Mouse (Mus musculus): ENCODE measurements around the gene Npff. TPM values are rescaled to one million over a fixed set of nuclear protein-coding genes. Genes with fewer than 3 reads are reported as not detected.

Gene Npff
- polyA plus RNA-seq, 1 experiment from 2014 or later = 2.4 TPM

DNA sequence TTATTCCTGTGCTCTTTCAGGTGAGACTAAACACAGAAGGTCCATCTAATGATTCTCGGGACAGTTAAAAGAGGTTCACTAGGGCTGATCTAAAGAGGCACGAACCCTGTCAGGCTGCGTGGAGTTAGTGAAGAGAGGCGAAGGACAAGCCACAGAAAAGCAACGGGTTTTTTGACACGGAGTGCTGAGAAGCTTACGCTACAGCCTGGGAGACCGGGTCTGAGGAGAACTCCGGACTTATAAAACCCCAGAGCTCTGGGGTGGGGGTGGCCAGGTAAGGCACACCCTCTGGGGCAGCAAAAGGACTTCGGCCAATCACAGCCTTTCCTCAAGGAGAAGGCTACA is 7.1 kb downstream of the Npff start:
- peaks cover 25% of the 10 kb centered on the region for H3K36me3 ChIP-seq
- under 1% methylated on average over 10 of the region's 10 CpGs for WGBS
- no peaks in the 10 kb centered on the region for H3K27me3 ChIP-seq (ENCODE audit: insufficient read depth, poor library complexity, severe bottlenecking)
- peak overlapping the region; percentile 99 for H3K27ac ChIP-seq
- H3K9me3 ChIP-seq = no peaks in the 10 kb centered on the region
- no peak for DNase-seq (ENCODE audit: low spot score)
- peak overlapping the region; percentile 73 for H3K4me3 ChIP-seq
- H3K4me1 ChIP-seq (replicated peaks) = peaks cover 57% of the 10 kb centered on the region

DNA sequence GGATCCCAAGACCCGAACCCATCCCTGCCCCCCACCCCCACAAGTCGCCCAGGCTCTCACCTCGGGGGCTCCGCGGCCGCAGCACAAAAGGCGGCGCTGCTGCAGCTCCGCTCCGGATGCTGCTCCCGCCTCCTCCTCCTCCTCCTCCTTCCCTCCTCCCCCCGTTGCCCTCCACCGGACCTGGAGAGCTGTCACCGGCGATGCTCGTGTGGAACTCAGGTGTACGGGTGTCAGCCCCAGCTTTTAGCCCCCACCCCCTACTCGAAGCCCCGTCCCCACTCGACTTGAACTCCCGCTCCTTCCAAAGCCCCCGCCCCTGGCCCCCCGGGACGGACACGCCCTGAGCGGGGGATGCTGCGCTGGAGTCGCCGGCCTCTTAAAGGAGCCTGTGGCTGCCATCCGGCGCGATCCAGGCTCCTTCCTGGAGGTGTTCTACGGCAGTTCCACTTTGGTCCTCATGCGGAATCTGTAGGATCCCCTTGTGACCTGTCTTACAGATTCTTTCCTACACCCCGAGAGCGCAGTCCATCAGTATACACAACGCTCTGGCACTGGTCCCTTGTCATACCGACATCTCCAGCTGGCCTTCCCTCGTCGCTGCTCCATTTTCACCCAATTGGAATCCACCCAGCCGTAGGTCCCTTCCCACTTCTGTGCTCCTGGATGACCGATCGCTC is 7.9 kb downstream of the Npff start, which contains the start of gene Map3k12:
Map3k12 (minus strand) TSS at position 337 of the 677 bp plus-strand sequence.
- Histone ChIP-seq H3K27ac (peak within 1 kb of the TSS; percentile 99), H3K4me3 (peak within 1 kb of the TSS; percentile 73), H3K9me3 (no peaks in the 10 kb centered on the region), H3K27me3 (ENCODE audit: insufficient read depth, poor library complexity, severe bottlenecking) (no peaks in the 10 kb centered on the region), H3K36me3 (peaks cover 18% of the 10 kb centered on the region), H3K4me1 (replicated peaks) (peaks cover 64% of the 10 kb centered on the region)
- peak; percentile 81 for DNase-seq (ENCODE audit: low spot score)
- WGBS = under 1% methylated on average over 43 of the region's 43 CpGs

GRCm38 (mm10) chr15:102516293-102516692 is 8.4 kb downstream of the Npff start:
- no peak for DNase-seq (ENCODE audit: low spot score)
- H3K36me3 ChIP-seq = peaks cover 12% of the 10 kb centered on the region
- H3K27me3 ChIP-seq (ENCODE audit: insufficient read depth, poor library complexity, severe bottlenecking) = no peaks in the 10 kb centered on the region
- WGBS = 1% methylated on average over 12 of the region's 12 CpGs
- H3K9me3 ChIP-seq = no peaks in the 10 kb centered on the region
- H3K4me3 ChIP-seq = peak overlapping the region; percentile 73
- peak overlapping the region; percentile 99 for H3K27ac ChIP-seq
- H3K4me1 ChIP-seq (replicated peaks) = peaks cover 70% of the 10 kb centered on the region

GRCm38 (mm10) chr15:102515791-102516190 is 9.0 kb downstream of the Npff start:
- 46% methylated on average over 4 of the region's 4 CpGs for WGBS
- DNase-seq (ENCODE audit: low spot score) = no peak
- Histone ChIP-seq H3K27ac (peak overlapping the region; percentile 99), H3K9me3 (no peaks in the 10 kb centered on the region), H3K4me3 (peak overlapping the region; percentile 73), H3K4me1 (replicated peaks) (peaks cover 74% of the 10 kb centered on the region), H3K27me3 (ENCODE audit: insufficient read depth, poor library complexity, severe bottlenecking) (no peaks in the 10 kb centered on the region), H3K36me3 (peaks cover 7% of the 10 kb centered on the region)

DNA sequence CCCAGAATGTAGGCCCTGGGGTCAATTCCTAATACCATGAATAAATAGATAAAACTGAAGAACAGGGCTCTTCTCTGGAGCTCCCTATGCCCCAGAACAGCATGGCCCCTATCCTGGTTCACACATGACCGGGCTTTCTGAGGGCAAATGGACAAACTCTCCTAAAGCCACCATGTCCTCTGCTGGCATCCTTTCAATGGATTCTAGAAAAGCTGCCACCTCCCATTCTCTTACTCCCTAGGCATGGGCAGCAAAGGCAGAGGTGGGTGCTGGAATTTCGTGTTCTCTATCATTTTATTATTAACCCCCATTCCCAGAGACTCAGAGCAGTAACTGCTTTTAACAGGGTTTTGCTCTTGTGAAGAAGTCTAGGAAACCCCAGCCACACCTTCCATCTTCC is 9.5 kb downstream of the Npff start:
- DNase-seq (ENCODE audit: low spot score) = no peak
- Histone ChIP-seq H3K4me1 (replicated peaks) (peaks cover 74% of the 10 kb centered on the region), H3K36me3 (peaks cover 2% of the 10 kb centered on the region; the same call in 1 of the 2 replicates), H3K4me3 (peak overlapping the region; percentile 73), H3K27me3 (ENCODE audit: insufficient read depth, poor library complexity, severe bottlenecking) (no peaks in the 10 kb centered on the region), H3K27ac (no peak overlapping the region), H3K9me3 (no peaks in the 10 kb centered on the region)
- WGBS = 96% methylated on average over 2 of the region's 2 CpGs

DNA sequence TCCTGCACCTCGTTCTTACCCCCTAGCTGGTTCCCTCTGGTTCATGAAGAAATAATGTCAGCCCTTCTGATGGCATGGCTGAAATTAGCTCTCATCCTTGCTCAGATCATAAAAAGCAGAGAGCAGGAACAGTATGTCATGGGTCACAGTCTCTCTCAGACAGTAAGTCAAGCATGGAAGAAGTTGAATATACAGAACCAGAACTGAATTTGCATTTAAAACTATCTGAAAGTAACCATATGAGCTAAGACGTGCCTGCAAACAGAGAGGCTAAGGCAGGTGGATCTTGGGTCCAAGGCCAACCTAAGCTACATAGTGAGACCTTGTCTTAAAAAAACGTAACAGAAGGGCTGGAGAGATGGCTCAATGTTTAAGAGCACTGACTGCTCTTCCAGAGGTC is 11.7 kb downstream of the Npff start:
- H3K27me3 ChIP-seq (ENCODE audit: insufficient read depth, poor library complexity, severe bottlenecking) = no peaks in the 10 kb centered on the region
- H3K4me1 ChIP-seq (replicated peaks) = peaks cover 68% of the 10 kb centered on the region

DNA sequence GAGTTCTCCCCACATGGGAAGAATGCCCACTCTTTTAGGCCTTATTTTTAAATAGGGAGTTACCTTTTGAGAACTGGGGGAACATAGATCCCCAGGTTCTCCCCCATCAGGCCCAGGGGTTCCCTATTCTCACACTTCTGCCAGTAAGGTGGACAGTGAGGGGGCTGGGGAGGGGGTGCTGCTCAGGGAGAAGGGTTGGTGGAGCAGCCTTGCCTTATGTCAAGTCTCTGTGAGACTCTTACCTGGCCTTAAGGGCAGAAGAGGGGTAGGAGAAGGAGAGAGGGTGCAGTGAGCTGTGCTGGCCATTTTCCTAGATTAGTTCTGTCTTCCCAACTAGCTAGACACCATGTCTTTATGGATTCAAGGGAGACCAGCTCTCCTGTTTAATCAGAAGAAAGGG is 12.3 kb downstream of the Npff start:
- no peak for DNase-seq (ENCODE audit: low spot score)
- H3K36me3 ChIP-seq = peaks cover 8% of the 10 kb centered on the region
- H3K4me3 ChIP-seq = peak overlapping the region; percentile 69; the same call in 1 of the 2 replicates
- no peaks in the 10 kb centered on the region for H3K27me3 ChIP-seq (ENCODE audit: insufficient read depth, poor library complexity, severe bottlenecking)
- H3K4me1 ChIP-seq (replicated peaks) = peaks cover 66% of the 10 kb centered on the region
- peak overlapping the region; percentile 91 for H3K27ac ChIP-seq
- no peaks in the 10 kb centered on the region for H3K9me3 ChIP-seq

More for the DNA sequence above, 11.7 kb downstream of the Npff start:
- peak overlapping the region; percentile 69; the same call in 1 of the 2 replicates for H3K4me3 ChIP-seq
- DNase-seq (ENCODE audit: low spot score) = no peak
- WGBS = 75% methylated on average over 3 of the region's 3 CpGs
- peaks cover 4% of the 10 kb centered on the region; the same call in 1 of the 2 replicates for H3K36me3 ChIP-seq
- H3K27ac ChIP-seq = peak overlapping the region; percentile 91; the same call in 1 of the 2 replicates
- H3K9me3 ChIP-seq = no peaks in the 10 kb centered on the region

GRCm38 (mm10) chr15:102512010-102512409 is 12.7 kb downstream of the Npff start:
- peak overlapping the region; percentile 69 for H3K4me3 ChIP-seq
- H3K4me1 ChIP-seq (replicated peaks) = peaks cover 61% of the 10 kb centered on the region
- 25% methylated on average over 5 of the region's 5 CpGs for WGBS
- peak overlapping the region; percentile 91 for H3K27ac ChIP-seq
- H3K27me3 ChIP-seq (ENCODE audit: insufficient read depth, poor library complexity, severe bottlenecking) = no peaks in the 10 kb centered on the region
- no peak for DNase-seq (ENCODE audit: low spot score)
- peaks cover 13% of the 10 kb centered on the region for H3K36me3 ChIP-seq
- H3K9me3 ChIP-seq = no peaks in the 10 kb centered on the region

- Histone ChIP-seq H3K9me3 (no peaks in the 10 kb centered on the region), H3K36me3 (peaks cover 16% of the 10 kb centered on the region), H3K27ac (peak overlapping the region; percentile 91), H3K27me3 (ENCODE audit: insufficient read depth, poor library complexity, severe bottlenecking) (no peaks in the 10 kb centered on the region), H3K4me1 (replicated peaks) (peaks cover 56% of the 10 kb centered on the region), H3K4me3 (peak overlapping the region; percentile 69)
- WGBS = 11% methylated on average over 6 of the region's 6 CpGs
- peak; percentile 60 for DNase-seq (ENCODE audit: low spot score)
Measured at GRCm38 (mm10) chr15:102511285-102511833, 13.4 kb downstream of the Npff start.

GRCm38 (mm10) chr15:102510590-102511284 is 14.0 kb downstream of the Npff start:
- Histone ChIP-seq H3K36me3 (peaks cover 21% of the 10 kb centered on the region), H3K4me1 (replicated peaks) (peaks cover 52% of the 10 kb centered on the region), H3K27ac (peak overlapping the region; percentile 91), H3K27me3 (ENCODE audit: insufficient read depth, poor library complexity, severe bottlenecking) (no peaks in the 10 kb centered on the region), H3K9me3 (no peaks in the 10 kb centered on the region), H3K4me3 (peak overlapping the region; percentile 69)
- WGBS = 5% methylated on average over 34 of the region's 34 CpGs
- DNase-seq (ENCODE audit: low spot score) = peak; percentile 97

- no peak for DNase-seq (ENCODE audit: low spot score)
- 7% methylated on average over 9 of the region's 9 CpGs for WGBS
- Histone ChIP-seq H3K9me3 (no peaks in the 10 kb centered on the region), H3K4me3 (peak overlapping the region; percentile 69), H3K27ac (peak overlapping the region; percentile 91), H3K4me1 (replicated peaks) (peaks cover 48% of the 10 kb centered on the region), H3K36me3 (peaks cover 27% of the 10 kb centered on the region), H3K27me3 (ENCODE audit: insufficient read depth, poor library complexity, severe bottlenecking) (no peaks in the 10 kb centered on the region)
Measured at GRCm38 (mm10) chr15:102510110-102510509, 14.6 kb downstream of the Npff start.

- Histone ChIP-seq H3K36me3 (peaks cover 45% of the 10 kb centered on the region), H3K4me1 (replicated peaks) (peaks cover 48% of the 10 kb centered on the region), H3K4me3 (no peak overlapping the region), H3K27ac (no peak overlapping the region), H3K27me3 (ENCODE audit: insufficient read depth, poor library complexity, severe bottlenecking) (no peaks in the 10 kb centered on the region), H3K9me3 (no peaks in the 10 kb centered on the region)
- 80% methylated on average over 3 of the region's 3 CpGs for WGBS
- DNase-seq (ENCODE audit: low spot score) = no peak
Measured at GRCm38 (mm10) chr15:102508336-102508735, 16.4 kb downstream of the Npff start.

GRCm38 (mm10) chr15:102507561-102507960 is 17.2 kb downstream of the Npff start:
- no peak for DNase-seq (ENCODE audit: low spot score)
- peaks cover 53% of the 10 kb centered on the region for H3K36me3 ChIP-seq
- H3K4me1 ChIP-seq (replicated peaks) = peaks cover 42% of the 10 kb centered on the region
- H3K27ac ChIP-seq = no peak overlapping the region
- no peaks in the 10 kb centered on the region for H3K27me3 ChIP-seq (ENCODE audit: insufficient read depth, poor library complexity, severe bottlenecking)
- no peaks in the 10 kb centered on the region for H3K9me3 ChIP-seq
- H3K4me3 ChIP-seq = no peak overlapping the region

Measured in hindbrain, embryonic 10.5 days (tissue).